Mouse (Mus musculus): ENCODE measurements around the gene Plekha7.

GRCm38 (mm10) chr7:116198407-116198806, 109.8 kb downstream of the Plekha7 start:
- TF ChIP-seq CTCF (IDR thresholded peaks at IDR 0.05; ENCODE audit: extremely low read depth, insufficient read depth, insufficient read length, insufficient replicate concordance) (no peak), POLR2A (IDR thresholded peaks at IDR 0.05; ENCODE audit: low read depth, low read length) (no peak)
